Mouse (Mus musculus) cortical plate, adult 2 months (tissue): ENCODE measurements around the gene Shq1.

Experiments used
- CTCF ChIP-seq: fragments of 200-500 bp; IDR thresholded peaks from 2 replicates; pipeline ENCODE4 v1.5.1; 2011; ENCODE audit warnings: mild to moderate bottlenecking, control low read depth, low read length; ENCODE audit not compliant: insufficient read depth; ENCODE audit errors: extremely low read depth
- POLR2A ChIP-seq: fragments of 200-500 bp; IDR thresholded peaks from 2 replicates; pipeline ENCODE4 v1.6.1; 2011; ENCODE audit warnings: mild to moderate bottlenecking, low read length, control low read depth; ENCODE audit not compliant: insufficient read depth; ENCODE audit errors: extremely low read depth

- TF ChIP-seq CTCF (no peak), POLR2A (no peak)
These were observed 144.9 kb downstream of the Shq1 start for GRCm38 (mm10) chr6:100526066-100526465.
